Mouse (Mus musculus): Measurements from ENCODE around the gene Il6ra. TPM values are rescaled to one million over a fixed set of nuclear protein-coding genes. Genes with fewer than 3 reads are reported as not detected.

Il6ra gene
- polyA plus RNA-seq (2015; fragmentation: Nextera tagmentation; extraction: Ambion mirVana), result 0.96 and 1.2 TPM in 2 replicates

DNA sequence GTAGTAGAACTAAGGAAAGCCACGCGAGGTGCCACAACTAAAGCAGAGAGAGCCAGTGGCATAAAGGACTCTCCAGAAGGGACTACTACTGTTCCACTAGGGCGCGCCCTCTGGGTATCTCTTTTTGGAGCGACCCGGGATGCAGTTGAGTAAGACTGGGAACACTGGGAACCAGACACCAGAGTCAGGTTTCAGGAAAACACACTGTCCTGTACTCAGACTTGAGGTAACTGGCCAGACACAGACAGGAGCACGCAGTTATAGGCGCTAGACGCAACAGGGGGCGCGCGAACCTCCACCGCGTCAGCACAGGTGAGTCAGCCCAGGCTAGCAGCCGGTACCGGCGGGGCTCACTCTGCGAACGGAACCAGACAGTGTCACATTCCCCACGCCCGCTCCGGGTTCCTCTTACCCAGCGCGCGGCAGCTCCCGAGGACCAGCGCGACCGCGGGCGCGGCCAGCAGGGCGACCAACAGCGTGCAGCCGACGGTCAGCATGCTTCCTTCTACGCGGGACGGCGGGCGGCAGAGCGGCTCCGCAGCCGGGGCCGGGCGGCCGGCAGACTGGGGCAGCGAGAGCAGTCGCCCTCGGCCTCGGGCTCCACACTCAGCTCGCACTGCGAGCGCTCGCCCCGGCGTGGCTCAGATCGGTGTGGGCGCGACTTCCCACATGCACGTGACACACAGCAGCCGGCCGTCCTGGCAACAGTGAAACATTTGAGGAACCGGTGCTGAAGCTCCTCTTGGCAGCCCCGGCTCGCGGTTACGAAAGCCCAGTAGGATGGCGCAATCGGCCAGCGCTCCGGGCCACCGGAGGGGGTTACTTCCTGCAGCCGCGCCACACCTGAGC lies at the start of gene Il6ra:
Il6ra (minus strand) TSS at position 654 of the 849 bp plus-strand sequence.
- H3K9me3 ChIP-seq, result no peaks in the 10 kb centered on the region
- peaks cover 53% of the 10 kb centered on the region for H3K27me3 ChIP-seq
- H3K4me1 ChIP-seq, result peaks cover 18% of the 10 kb centered on the region
- peak within 1 kb of the TSS; percentile 99 for H3K4me2 ChIP-seq (replicated peaks)
- ATAC-seq (ENCODE audit: low FRiP score, low read depth), result peak; percentile 80
- peak within 1 kb of the TSS; percentile 63 for H3K9ac ChIP-seq
- WGBS, result 1% methylated on average over 75 of the region's 75 CpGs
- no peak within 1 kb of the TSS for H3K27ac ChIP-seq
- H3K36me3 ChIP-seq, result no peaks in the 10 kb centered on the region
- H3K4me3 ChIP-seq, result peak within 1 kb of the TSS; percentile 55

DNA sequence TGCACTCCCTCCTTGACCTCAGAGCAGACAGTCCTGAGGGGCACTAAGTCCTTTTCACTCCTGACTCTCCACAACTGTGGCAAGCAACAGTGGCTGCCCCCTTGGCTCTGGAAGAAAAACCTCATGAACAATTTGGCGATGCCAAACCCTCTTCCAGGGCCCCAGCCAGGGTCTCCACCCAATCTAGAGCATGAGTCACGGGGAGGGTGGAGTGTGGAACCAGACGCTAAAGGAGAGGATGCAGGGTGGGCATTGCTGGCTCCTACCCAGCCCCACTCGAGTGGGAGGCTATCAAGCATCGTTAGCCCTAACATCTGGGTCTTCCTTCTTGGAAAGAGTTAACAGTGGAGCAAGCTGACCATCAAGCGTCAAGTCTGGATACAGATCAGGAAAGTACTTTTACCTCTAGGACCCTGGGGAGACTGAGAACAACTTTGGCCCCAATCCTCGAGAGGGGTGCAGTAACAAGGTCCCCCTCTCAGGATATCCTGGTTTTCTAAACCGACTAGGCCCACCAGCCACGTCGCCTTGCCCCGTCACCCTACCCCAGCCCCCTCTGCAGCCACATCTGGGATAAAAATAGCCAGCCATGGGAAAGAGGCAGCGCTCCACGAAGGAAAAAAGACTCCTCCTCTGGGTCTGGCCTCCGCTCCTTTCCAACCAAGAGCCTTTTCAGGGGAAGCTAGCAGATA lies 49.2 kb upstream of the Il6ra start:
- peak overlapping the region; percentile 87 for H3K4me2 ChIP-seq (replicated peaks)
- peak overlapping the region; percentile 96 for H3K4me3 ChIP-seq
- H3K36me3 ChIP-seq, result peaks cover 33% of the 10 kb centered on the region
- H3K9me3 ChIP-seq, result no peaks in the 10 kb centered on the region
- ATAC-seq (ENCODE audit: low FRiP score, low read depth), result no peak
- H3K27ac ChIP-seq, result peak overlapping the region; percentile 94
- peaks cover 43% of the 10 kb centered on the region for H3K4me1 ChIP-seq
- no peaks in the 10 kb centered on the region for H3K27me3 ChIP-seq
- peak overlapping the region; percentile 96 for H3K9ac ChIP-seq
- WGBS, result 3% methylated on average over 14 of the region's 14 CpGs

DNA sequence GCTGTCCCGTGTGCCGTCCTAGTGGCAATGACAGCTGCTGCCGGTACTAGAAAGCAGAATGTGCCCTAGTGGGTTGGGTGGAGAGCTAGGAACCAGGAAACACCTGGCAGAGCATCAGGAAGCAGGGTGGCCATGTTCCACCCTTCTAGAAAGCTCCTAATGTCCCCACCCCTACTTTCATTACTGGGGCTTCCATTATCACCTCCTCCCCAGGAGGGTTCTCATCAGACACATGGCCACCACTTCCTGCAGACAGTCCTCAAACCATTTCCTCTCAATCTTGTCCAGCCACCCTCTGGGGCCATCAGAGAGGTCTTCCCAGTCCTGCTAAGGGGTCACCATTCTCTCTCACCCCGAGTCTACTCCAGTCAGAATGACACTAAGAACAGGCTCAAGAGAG lies 48.4 kb upstream of the Il6ra start:
- no peak overlapping the region for H3K27ac ChIP-seq
- H3K36me3 ChIP-seq, result peaks cover 41% of the 10 kb centered on the region
- H3K9me3 ChIP-seq, result no peaks in the 10 kb centered on the region
- peak overlapping the region; percentile 96 for H3K9ac ChIP-seq
- no peaks in the 10 kb centered on the region for H3K27me3 ChIP-seq
- peaks cover 43% of the 10 kb centered on the region for H3K4me1 ChIP-seq
- H3K4me2 ChIP-seq (replicated peaks), result peak overlapping the region; percentile 87
- ATAC-seq (ENCODE audit: low FRiP score, low read depth), result no peak
- 56% methylated on average over 4 of the region's 4 CpGs for WGBS
- H3K4me3 ChIP-seq, result peak overlapping the region; percentile 96

- WGBS, result 0% methylated on average over 30 of the region's 30 CpGs
- H3K36me3 ChIP-seq, result peaks cover 47% of the 10 kb centered on the region
These were observed 47.5 kb upstream of the Il6ra start for GRCm38 (mm10) chr3:89960469-89960868.

DNA sequence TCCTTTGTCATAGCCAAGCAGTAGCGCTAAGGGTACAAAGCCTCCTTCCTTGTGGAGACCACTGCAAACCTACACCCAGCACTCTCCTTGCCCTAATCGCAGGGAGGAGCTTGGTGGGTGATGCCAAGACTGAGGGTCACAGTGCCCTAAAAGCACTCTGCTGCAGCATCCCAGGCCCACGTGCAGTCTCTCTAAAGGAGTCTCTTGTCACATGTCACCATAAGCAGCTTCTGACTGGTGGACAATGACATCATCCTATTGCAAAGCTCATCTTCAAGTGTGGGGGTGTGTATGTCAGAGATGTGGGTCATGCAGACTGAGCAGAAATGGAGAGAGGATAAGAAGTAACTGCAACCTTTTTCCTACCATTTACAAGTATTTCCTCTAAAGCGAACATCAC lies 46.4 kb upstream of the Il6ra start:
- H3K27me3 ChIP-seq, result no peaks in the 10 kb centered on the region
- H3K36me3 ChIP-seq, result peaks cover 49% of the 10 kb centered on the region
- no peak for ATAC-seq (ENCODE audit: low FRiP score, low read depth)
- H3K27ac ChIP-seq, result no peak overlapping the region
- no peaks in the 10 kb centered on the region for H3K9me3 ChIP-seq
- no peak overlapping the region for H3K4me3 ChIP-seq
- WGBS, result 85% methylated on average over 4 of the region's 4 CpGs
- peak overlapping the region; percentile 87 for H3K4me2 ChIP-seq (replicated peaks)
- no peak overlapping the region for H3K9ac ChIP-seq
- peaks cover 35% of the 10 kb centered on the region for H3K4me1 ChIP-seq

More at GRCm38 (mm10) chr3:89960469-89960868, 47.5 kb upstream of the Il6ra start:
- Histone ChIP-seq H3K4me2 (replicated peaks) (peak overlapping the region; percentile 87), H3K9me3 (no peaks in the 10 kb centered on the region), H3K27me3 (no peaks in the 10 kb centered on the region), H3K27ac (0 out of 2 replicates have a peak overlapping the region, but pooled peaks have one; percentile 69), H3K4me3 (peak overlapping the region; percentile 96), H3K4me1 (peaks cover 43% of the 10 kb centered on the region), H3K9ac (peak overlapping the region; percentile 96)
- peak; percentile 91 for ATAC-seq (ENCODE audit: low FRiP score, low read depth)

DNA sequence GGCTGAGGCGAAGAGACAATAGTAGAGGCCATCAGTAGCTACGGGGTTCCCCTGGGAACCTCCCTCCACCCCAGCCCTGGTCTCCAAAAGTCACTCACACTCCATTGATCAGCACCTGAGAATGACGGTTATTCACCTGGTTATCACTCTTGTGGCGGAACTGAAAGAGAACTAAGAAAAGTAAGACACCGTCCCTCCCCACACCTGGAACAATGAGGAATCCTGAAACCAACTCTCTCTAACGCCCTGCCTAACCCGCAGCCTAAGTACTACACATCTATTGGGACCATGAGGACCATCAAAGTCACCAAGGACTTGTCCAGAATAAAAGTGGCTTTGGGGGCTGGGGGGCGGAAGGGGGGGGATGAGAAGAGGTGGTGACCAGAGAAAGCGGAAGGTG lies 44.9 kb upstream of the Il6ra start:
- Histone ChIP-seq H3K36me3 (peaks cover 63% of the 10 kb centered on the region), H3K9ac (no peak overlapping the region), H3K27me3 (no peaks in the 10 kb centered on the region), H3K4me2 (replicated peaks) (no peak overlapping the region), H3K4me3 (no peak overlapping the region), H3K9me3 (no peaks in the 10 kb centered on the region), H3K27ac (no peak overlapping the region), H3K4me1 (peaks cover 29% of the 10 kb centered on the region)
- ATAC-seq (ENCODE audit: low FRiP score, low read depth), result no peak
- 92% methylated on average over 9 of the region's 9 CpGs for WGBS

- Histone ChIP-seq H3K9me3 (no peaks in the 10 kb centered on the region), H3K27ac (no peak overlapping the region), H3K27me3 (no peaks in the 10 kb centered on the region), H3K4me2 (replicated peaks) (no peak overlapping the region), H3K4me1 (peaks cover 19% of the 10 kb centered on the region), H3K36me3 (peaks cover 79% of the 10 kb centered on the region), H3K4me3 (no peak overlapping the region), H3K9ac (no peak overlapping the region)
- 92% methylated on average over 7 of the region's 7 CpGs for WGBS
- no peak for ATAC-seq (ENCODE audit: low FRiP score, low read depth)
These were observed 43.4 kb upstream of the Il6ra start for GRCm38 (mm10) chr3:89956177-89956971.

DNA sequence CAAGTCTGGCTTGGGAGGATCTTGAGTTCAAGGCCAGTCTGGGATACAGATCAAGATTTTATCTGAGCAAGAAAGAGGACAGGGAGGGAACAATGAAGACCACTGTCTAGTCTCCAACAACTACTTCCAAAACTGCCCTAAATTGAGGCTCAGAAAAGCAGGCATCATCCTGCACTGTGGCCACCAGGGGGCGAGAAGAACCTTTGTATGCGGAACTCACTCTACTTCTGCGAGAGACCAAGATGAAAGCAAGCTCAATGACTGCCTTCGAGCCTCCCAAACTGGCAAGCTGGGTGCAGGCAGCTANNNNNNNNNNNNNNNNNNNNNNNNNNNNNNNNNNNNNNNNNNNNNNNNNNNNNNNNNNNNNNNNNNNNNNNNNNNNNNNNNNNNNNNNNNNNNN lies 40.4 kb upstream of the Il6ra start:
- H3K27me3 ChIP-seq, result no peaks in the 10 kb centered on the region
- peaks cover 97% of the 10 kb centered on the region for H3K36me3 ChIP-seq
- H3K27ac ChIP-seq, result no peak overlapping the region
- no peaks in the 10 kb centered on the region for H3K9me3 ChIP-seq
- WGBS, result 2% methylated on average over 4 of the region's 4 CpGs
- ATAC-seq (ENCODE audit: low FRiP score, low read depth), result no peak
- no peak overlapping the region for H3K4me2 ChIP-seq (replicated peaks)
- no peaks in the 10 kb centered on the region for H3K4me1 ChIP-seq
- H3K4me3 ChIP-seq, result no peak overlapping the region
- no peak overlapping the region for H3K9ac ChIP-seq

DNA sequence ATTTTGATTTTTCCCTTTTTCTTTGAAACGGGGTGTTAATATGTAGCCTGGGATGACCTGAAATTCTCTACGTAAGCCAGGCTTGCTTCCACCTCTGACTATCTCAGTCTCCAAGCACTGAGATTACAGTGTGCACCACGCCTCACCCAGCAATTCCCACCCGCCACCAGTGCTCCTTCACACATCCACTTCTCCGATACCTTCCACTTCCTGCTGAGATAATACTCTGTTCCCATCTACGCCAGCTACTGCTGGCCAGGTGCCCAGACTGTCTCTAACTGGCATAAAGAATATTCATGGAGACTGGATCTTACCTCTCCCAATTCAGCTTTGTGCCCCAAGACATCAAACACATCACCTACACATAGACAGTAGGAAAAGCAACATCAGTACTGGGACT lies 35.7 kb upstream of the Il6ra start:
- Histone ChIP-seq H3K4me1 (no peaks in the 10 kb centered on the region), H3K9me3 (no peaks in the 10 kb centered on the region), H3K27ac (no peak overlapping the region), H3K27me3 (no peaks in the 10 kb centered on the region), H3K4me2 (replicated peaks) (no peak overlapping the region), H3K4me3 (no peak overlapping the region), H3K36me3 (peaks cover 98% of the 10 kb centered on the region), H3K9ac (no peak overlapping the region)
- ATAC-seq (ENCODE audit: low FRiP score, low read depth), result no peak
- 96% methylated on average over 6 of the region's 6 CpGs for WGBS

DNA sequence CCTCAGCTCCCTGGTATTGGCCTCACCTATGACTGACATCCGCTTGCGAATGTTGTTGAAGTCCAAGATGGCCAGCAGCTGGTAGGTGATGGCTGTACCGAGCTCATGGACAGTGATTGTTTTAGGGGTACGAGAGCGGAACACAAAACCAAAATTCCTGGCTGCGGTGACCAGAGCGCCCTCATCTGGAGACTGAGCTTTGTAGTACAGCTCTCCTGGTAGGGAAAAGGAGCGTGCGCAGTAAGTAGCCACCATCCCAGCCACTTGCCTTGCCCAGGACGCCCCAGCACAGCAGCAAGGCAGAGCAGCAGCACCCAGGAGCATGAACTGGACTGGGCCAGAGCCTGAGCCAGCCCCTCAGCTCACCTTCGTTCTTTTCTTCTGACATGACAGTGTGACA lies 35.0 kb upstream of the Il6ra start:
- Histone ChIP-seq H3K27me3 (no peaks in the 10 kb centered on the region), H3K36me3 (peaks cover 100% of the 10 kb centered on the region), H3K9me3 (no peaks in the 10 kb centered on the region), H3K27ac (no peak overlapping the region), H3K9ac (no peak overlapping the region), H3K4me3 (no peak overlapping the region), H3K4me1 (no peaks in the 10 kb centered on the region), H3K4me2 (replicated peaks) (no peak overlapping the region)
- ATAC-seq (ENCODE audit: low FRiP score, low read depth), result no peak
- 85% methylated on average over 11 of the region's 11 CpGs for WGBS

- no peak overlapping the region for H3K4me3 ChIP-seq
- no peaks in the 10 kb centered on the region for H3K27me3 ChIP-seq
- H3K9me3 ChIP-seq, result no peaks in the 10 kb centered on the region
- no peaks in the 10 kb centered on the region for H3K4me1 ChIP-seq
- H3K4me2 ChIP-seq (replicated peaks), result no peak overlapping the region
- 81% methylated on average over 8 of the region's 8 CpGs for WGBS
- H3K27ac ChIP-seq, result no peak overlapping the region
- no peak overlapping the region for H3K9ac ChIP-seq
- H3K36me3 ChIP-seq, result peaks cover 100% of the 10 kb centered on the region
- no peak for ATAC-seq (ENCODE audit: low FRiP score, low read depth)
These were observed 32.0 kb upstream of the Il6ra start for GRCm38 (mm10) chr3:89945026-89945425.

DNA sequence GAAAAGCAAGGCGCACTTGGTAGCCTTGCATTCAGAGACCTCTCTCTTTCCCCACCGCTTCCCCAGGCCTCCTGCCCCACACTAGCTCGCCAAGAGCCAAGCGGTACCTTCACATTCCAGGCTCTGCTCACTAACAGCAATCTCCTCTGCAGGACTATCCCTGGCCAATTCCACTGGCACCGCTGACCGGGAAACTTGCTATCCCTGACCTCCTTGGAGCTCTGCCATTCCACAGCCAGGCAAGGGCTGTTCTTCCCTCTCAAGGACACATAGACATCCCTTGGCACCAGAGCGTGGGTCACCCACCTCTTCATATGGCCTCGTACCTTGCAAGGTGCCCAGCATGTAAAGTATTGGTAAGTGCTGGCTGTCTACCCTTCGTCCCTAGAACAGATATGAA lies 29.9 kb upstream of the Il6ra start:
- WGBS, result 94% methylated on average over 9 of the region's 9 CpGs
- ATAC-seq (ENCODE audit: low FRiP score, low read depth), result no peak

More for the DNA sequence above, 29.9 kb upstream of the Il6ra start:
- H3K4me3 ChIP-seq, result no peak overlapping the region
- H3K9me3 ChIP-seq, result no peaks in the 10 kb centered on the region
- no peak overlapping the region for H3K27ac ChIP-seq
- H3K27me3 ChIP-seq, result no peaks in the 10 kb centered on the region
- peaks cover 97% of the 10 kb centered on the region for H3K36me3 ChIP-seq
- no peak overlapping the region for H3K9ac ChIP-seq
- no peaks in the 10 kb centered on the region for H3K4me1 ChIP-seq
- no peak overlapping the region for H3K4me2 ChIP-seq (replicated peaks)

Data from limb, embryonic 13.5 days (tissue).